Mouse (Mus musculus): ENCODE measurements around the gene Scel.

DNA sequence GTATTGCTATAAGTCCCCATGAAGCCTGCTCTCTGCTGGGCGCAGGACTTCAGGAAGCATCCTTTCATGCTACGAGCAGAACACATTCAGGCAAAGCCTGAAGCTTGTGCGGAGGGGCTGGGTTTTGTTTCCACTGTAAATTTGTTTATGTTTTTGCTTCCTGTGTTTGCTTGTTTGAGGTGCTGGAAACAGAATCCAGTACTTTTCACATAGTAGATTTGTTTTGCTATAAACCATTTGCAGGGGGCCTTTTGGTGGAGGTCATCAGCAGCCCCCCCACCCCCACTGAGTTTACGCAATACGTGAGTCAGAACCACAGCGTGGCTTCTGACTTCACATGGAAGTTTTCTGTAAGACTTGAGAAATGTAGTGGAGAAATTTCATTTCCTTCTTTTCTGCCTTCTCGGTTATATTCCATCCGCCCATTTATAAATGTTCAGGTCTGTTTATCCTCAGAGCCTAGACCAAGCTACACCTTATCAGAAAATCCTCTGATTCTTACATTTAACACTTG lies 22.4 kb downstream of the Scel start:
- TF ChIP-seq POLR2A (IDR thresholded peaks at IDR 0.05; ENCODE audit: insufficient read length, low read depth) (no peak), REST (IDR thresholded peaks at IDR 0.05; ENCODE audit: insufficient read depth, insufficient read length) (no peak), E2F4 (IDR thresholded peaks at IDR 0.05; ENCODE audit: insufficient read depth) (no peak)
